ENCODE assay signal across 8 mouse cellular contexts in genomic region chr9:27191501-27191981, GRCm38 (mm10). TPM values are rescaled to one million over a fixed set of nuclear protein-coding genes. Genes with fewer than 3 reads are reported as not detected.
DNase-seq lines count a peak whose midpoint lies in the region; ATAC-seq and TF ChIP-seq lines count a peak whose summit lies in the region.

No protein-coding gene starts in this region.

- peak overlapping the region; percentile 95 for H3K27ac ChIP-seq in left cerebral cortex, adult 2 months
- H3K27ac ChIP-seq in heart, embryonic 15.5 days: peak overlapping the region; percentile 94
- H3K27ac ChIP-seq in midbrain, embryonic 10.5 days (replicated peaks): peak overlapping the region; percentile 73

- 2% methylated on average over 7 of the region's 7 CpGs for WGBS in heart, embryonic 15.5 days
- 4% methylated on average over 7 of the region's 7 CpGs for WGBS in midbrain, embryonic 10.5 days

- H3K9ac ChIP-seq in heart, embryonic 15.5 days: peak overlapping the region; percentile 29; the same call in 1 of the 2 replicates

- peaks cover 40% of the 10 kb centered on the region for H3K4me1 ChIP-seq in heart, embryonic 15.5 days (replicated peaks)
- peaks cover 34% of the 10 kb centered on the region for H3K4me1 ChIP-seq in midbrain, embryonic 10.5 days

- no peaks in the 10 kb centered on the region for H3K36me3 ChIP-seq in heart, embryonic 15.5 days
- no peaks in the 10 kb centered on the region for H3K36me3 ChIP-seq in midbrain, embryonic 10.5 days

- H3K4me2 ChIP-seq in heart, embryonic 15.5 days: peak overlapping the region; percentile 65

- no peaks in the 10 kb centered on the region for H3K9me3 ChIP-seq in heart, embryonic 15.5 days (replicated peaks)
- H3K9me3 ChIP-seq in midbrain, embryonic 10.5 days (replicated peaks): no peaks in the 10 kb centered on the region

- peak in 1 of 2 experiments; percentile 39 for DNase-seq in left cerebral cortex, adult 2 months (ENCODE audit: extremely low spot score in 1 of 2, low spot score in 2 of 2)
- no peak for DNase-seq in left cerebral cortex, adult 8-10 months (ENCODE audit: low spot score in 2 of 2)
- DNase-seq in embryo, embryonic 10.5 days (ENCODE audit: low spot score): peak; percentile 40
- DNase-seq in kidney, postnatal 14 days: peak; percentile 86
- peak; percentile 28 for DNase-seq in midbrain, embryonic 10.5 days (ENCODE audit: low spot score)
- DNase-seq in urinary bladder, postnatal 36 days (ENCODE audit: low spot score in 2 of 2): peak; percentile 23 to 60

- H3K27me3 ChIP-seq in heart, embryonic 15.5 days: no peaks in the 10 kb centered on the region
- H3K27me3 ChIP-seq in midbrain, embryonic 10.5 days (ENCODE audit: low read depth, poor library complexity, severe bottlenecking): no peaks in the 10 kb centered on the region

- peak; percentile 80 for ATAC-seq in heart, embryonic 15.5 days (replicated peaks; ENCODE audit: insufficient number of reproducible peaks, insufficient read depth, low FRiP score, low read depth)
- ATAC-seq in CD4-positive, CD25-positive, alpha-beta regulatory T cell, adult 4 months: no peak

- H3K4me3 ChIP-seq in left cerebral cortex, adult 2 months: peak overlapping the region; percentile 34
- H3K4me3 ChIP-seq in heart, embryonic 15.5 days: peak overlapping the region; percentile 37
- H3K4me3 ChIP-seq in midbrain, embryonic 10.5 days: peak overlapping the region; percentile 49

- intact Hi-C loops in left cerebral cortex, adult 2 months (cut with DNase I): no loop called here

- TF ChIP-seq CTCF in left cerebral cortex, adult 2 months (IDR thresholded peaks at IDR 0.05): no peak

RNA-seq across cellular contexts. Expression of gene Jam3, which starts 36.3 kb away (rescaled TPM):
- 10 to 100 TPM; 32.6 TPM for total RNA-seq in left cerebral cortex, adult 2 months (2021)
- 10 to 100 TPM; 34.7 to 44.4 (median 38.4) TPM for total RNA-seq in left cerebral cortex, adult 8-10 months (2022)
- 41.9 and 44.6 TPM in 2 replicates for polyA plus RNA-seq in heart, embryonic 15.5 days (2015; fragmentation: Nextera tagmentation; extraction: Ambion mirVana)
- polyA plus RNA-seq in midbrain, embryonic 10.5 days (2016; fragmentation: Nextera tagmentation; extraction: Ambion mirVana): 146 and 147 TPM in 2 replicates
- polyA plus RNA-seq in CD4-positive, CD25-positive, alpha-beta regulatory T cell, adult 4 months (2017; shearing (Covaris generic)): under 1 TPM; 0.32 to 0.39 TPM

Comparison
In these comparisons a context has a peak if more than half of its experiments do, and no peak if none do; other contexts are left out.
1. DNase-seq: peak in embryo, embryonic 10.5 days (single experiment), kidney, postnatal 14 days (single experiment), midbrain, embryonic 10.5 days (single experiment) and urinary bladder, postnatal 36 days (2 of 2); none in left cerebral cortex, adult 8-10 months (0 of 2).
2. RNA of gene Jam3, which starts 36.3 kb away (polyA plus RNA-seq): 146 to 147 TPM in midbrain, embryonic 10.5 days and 41.9 to 44.6 TPM in heart, embryonic 15.5 days; 0.32 to 0.39 TPM in CD4-positive, CD25-positive, alpha-beta regulatory T cell, adult 4 months; every median in the first group is over 10 times any median in the second.
3. Peak in every context shown above with its lines, with median percentiles within 50 percentile points of each other: H3K27ac ChIP-seq and H3K4me3 ChIP-seq.